Mouse (Mus musculus) brain, embryonic 14.5 days (tissue): Measurements from ENCODE around the gene Col4a3.

ENCODE experiments used
- CTCF ChIP-seq: fragments of 200-500 bp; IDR thresholded peaks from 2 replicates; pipeline ENCODE4 v1.5.1; 2012; ENCODE audit warnings: inconsistent platforms, mild to moderate bottlenecking, moderate library complexity, borderline replicate concordance; ENCODE audit not compliant: insufficient read depth, insufficient read length; ENCODE audit errors: extremely low read depth
- POLR2A ChIP-seq: fragments of 200-500 bp; IDR thresholded peaks from 2 replicates; pipeline ENCODE4 v1.6.1; 2012; ENCODE audit warnings: mild to moderate bottlenecking, inconsistent platforms, borderline replicate concordance; ENCODE audit not compliant: poor library complexity, insufficient read depth, insufficient read length, severe bottlenecking; ENCODE audit errors: extremely low read depth

DNA sequence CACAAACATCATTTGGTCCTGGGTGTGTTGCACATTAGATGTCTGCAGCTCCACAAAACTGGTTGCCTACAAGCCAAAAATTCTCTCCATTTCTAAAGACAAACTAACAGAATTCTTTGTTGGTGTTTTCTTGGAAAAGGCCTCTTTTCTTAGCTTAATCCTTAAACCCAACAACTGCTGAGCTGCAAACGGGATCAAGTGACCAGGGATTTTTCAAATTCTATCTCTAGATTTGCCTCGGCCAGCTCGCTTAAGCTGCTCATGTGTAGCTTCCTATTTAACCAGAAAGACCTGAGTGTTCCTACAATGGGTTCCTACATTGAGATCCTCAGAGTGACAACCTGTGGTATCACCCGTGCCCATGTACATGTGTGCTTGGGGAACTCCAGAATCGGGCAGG, 33.3 kb downstream of the Col4a3 start:
- no peak for TF ChIP-seq POLR2A
- no peak for TF ChIP-seq CTCF
